Mouse (Mus musculus): ENCODE data around the gene Wfs1.

GRCm38 (mm10) chr5:36944552-36944951 is 44.5 kb downstream of the Wfs1 start:
- TF ChIP-seq CTCF (IDR thresholded peaks at IDR 0.05; ENCODE audit: low read depth, low read length) (no peak), POLR2A (IDR thresholded peaks at IDR 0.05; ENCODE audit: borderline replicate concordance, low read depth, low read length) (no peak)

All from bone marrow macrophage, adult 2 months (primary cell).